Mouse (Mus musculus): ENCODE results near the gene Map3k12. TPM values are rescaled to one million over a fixed set of nuclear protein-coding genes. Genes with fewer than 3 reads are reported as not detected.

Gene Map3k12
- total RNA-seq, 2 experiments from 2014 or later = 6.1 to 6.3 TPM

DNA sequence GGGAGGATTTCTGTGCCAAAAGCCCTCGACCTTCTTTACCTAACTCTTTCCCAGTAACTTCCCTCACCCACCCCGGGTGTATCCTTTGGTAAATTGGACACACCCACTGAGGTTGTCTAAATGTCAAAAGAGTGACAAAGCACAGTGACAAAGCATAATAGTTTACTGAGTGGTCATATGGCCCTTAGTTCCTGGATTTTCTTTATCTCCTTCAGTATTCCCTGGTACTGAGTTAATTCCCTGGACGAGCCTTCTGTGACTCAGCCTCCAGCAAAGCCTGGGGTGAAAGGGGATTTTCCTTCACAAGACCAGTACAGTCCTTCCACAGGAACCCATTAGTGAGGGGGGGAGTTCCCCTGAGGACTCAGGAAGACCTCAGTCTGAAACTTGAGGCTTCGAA is 55.9 kb downstream of the Map3k12 start:
- no peak for DNase-seq (ENCODE audit: low spot score in 2 of 2)

DNA sequence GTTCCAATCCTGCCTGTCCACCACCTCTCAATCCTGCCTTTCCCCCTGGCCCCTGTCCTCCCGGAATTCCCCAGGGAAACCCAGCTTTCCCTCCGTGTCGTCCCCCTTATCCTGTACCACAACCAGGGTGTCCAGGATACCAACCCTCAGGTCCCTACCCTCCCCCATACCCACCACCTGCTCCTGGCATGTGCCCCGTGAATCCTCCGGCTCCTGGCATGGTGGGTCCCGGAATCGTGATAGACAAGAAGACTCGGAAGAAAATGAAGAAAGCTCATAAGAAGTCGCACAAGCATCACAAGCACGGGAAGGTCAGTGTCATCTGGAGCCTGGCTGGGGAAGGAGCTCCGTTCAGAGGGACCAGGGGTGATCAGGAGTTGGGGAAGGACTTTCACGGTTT is 56.5 kb downstream of the Map3k12 start:
- DNase-seq (ENCODE audit: low spot score in 2 of 2) = no peak

DNA sequence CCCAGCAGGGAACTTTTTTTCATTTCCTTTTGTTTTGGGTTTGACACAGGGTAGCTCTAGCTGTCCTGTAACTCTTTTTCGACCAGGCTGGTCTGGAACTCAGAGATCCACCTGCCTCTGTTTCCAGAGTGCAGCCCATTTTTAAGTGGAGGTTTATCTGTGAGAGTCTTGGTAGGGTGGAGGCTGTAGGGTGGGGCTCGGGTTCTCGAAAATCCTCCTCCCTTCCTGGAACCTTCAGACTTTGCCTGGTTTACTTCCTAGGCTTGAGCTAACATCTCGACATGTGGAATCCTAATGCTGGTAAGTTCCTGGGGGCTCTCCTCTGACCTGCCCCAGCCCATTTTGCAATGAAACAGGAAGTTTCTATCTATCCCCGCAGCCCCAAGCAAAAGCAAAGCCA is 57.0 kb downstream of the Map3k12 start:
- DNase-seq (ENCODE audit: low spot score in 2 of 2) = no peak

DNA sequence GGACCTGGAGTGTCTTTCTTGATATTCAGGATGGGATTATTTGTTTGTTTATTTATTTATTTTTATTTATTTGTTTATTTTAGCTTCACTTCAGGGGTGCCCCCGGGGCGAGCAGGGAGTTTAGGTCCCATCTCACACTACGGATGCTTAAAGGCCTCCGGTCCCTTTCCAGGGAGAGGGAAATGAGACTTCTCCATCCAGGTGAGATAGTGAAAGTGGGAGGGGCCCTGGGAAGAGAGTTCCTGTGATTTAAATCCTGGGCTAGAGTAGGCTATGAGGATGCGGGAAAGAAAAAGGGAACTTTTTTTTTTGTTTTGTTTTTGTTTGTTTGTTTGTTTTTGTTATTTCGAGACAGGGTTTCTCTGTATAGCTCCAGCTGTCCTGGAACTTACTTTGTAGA is 57.5 kb downstream of the Map3k12 start:
- DNase-seq (ENCODE audit: low spot score in 2 of 2) = no peak

DNA sequence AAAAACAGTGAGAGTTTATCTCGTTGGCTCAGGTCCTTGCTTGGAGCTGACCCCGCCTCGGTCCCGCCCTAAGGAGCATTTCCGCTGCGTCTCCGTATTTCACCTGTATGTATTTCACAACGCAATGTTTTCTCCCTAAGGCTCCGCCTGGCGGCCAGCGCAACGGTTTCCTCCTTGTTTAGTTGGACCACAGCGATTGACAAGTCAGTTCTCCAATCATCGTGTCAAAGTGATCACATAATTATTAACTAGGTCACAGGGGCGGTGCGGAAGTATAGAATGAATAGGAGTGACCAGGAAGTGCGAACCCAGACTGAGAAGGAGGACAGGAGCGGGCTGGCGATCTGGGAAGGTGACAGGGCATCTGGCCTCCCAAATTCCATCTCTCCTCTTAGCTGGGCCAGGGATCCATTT is 58.0 kb downstream of the Map3k12 start, which contains the start of gene Prr13:
Gene Prr13 (plus strand): TSS at position 125 of the 414 bp plus-strand sequence.
- peak; percentile 56 to 89 for DNase-seq (ENCODE audit: low spot score in 2 of 2)

DNA sequence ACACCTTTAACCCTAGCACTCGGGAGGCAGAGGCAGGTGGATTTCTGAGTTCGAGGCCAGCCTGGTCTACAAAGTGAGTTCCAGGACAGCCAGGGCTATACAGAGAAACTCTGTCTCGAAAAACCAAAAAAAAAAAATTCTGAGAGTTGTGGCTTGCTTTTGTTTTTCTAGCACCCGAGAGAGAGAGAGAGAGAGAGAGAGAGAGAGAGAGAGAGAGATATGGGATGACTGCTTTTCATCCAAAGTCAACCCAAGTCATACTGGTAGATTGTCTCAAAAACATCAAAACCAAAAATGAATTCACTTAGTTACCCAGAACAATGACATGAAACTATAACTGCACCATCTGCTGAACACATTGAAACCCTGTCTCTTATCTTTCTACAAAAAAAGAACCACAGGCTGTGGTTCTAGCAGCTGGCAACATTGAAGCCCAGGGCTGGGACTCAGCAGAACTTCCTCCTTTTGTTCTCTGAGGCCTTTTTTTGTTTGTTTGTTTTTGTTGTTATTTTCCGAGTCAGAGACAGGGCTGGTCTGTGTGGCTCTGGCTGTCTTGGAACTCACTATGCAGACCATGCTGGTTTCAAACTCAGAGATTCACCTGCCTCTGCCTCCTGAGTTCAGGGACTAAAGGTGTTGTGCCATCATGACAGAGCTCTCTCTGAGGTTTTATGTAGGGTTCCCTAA is 58.7 kb downstream of the Map3k12 start:
- DNase-seq (ENCODE audit: low spot score in 2 of 2) = no peak

DNA sequence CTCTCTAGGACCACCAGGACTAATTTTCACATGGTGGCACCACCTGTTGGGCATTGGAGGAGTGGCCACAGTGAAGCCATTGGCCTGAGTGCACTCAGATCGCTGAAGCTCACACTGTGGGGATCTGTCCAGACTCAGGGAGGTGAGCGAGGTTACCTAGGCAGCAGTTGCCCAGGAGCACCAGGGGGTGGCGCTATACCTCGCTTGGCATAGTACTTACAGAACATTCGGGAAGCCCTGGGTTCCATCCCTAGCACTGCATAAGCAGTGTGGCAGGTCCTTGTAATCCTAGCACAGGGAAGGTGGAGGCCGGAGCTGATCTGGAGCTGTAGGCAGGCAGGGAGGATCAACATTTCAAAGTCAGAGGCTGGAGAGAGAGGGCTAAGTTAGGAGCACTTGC is 60.9 kb downstream of the Map3k12 start:
- DNase-seq (ENCODE audit: low spot score in 2 of 2) = no peak

DNA sequence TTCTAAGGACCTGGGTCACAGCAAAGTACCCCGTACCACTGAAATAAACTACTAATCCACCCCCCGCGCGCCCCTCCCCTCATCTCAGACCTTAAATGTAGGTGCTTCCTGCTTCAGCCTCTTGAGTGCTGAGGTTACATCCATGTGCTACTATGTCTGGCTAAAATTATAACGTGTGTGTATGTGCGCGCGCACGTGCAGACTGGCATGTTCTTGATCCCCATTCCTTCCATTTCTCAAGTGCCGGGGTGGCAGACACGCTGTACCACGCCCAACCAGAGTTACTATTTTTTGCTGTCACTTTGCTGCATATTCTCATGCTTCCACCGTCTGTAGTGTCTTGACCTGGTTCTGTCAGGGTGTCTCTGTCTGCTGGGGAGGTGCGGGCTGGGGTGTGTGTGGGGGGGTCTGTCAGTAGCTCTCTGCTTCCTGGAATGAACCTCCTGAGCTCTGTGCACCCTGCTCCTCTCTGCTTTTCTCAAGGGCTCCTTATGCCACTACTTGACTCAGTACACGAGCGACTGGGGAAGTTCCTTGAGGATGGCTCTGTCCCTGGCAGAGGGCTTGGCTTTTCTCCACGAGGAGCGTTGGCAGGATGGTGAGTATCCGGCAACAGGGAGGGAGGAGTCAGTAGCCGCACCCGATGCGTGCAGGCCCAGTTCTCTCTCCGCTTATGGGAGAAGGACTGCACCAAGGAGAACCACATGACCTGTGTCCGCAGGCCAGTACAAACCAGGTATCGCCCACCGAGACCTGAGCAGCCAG is 65.0 kb downstream of the Map3k12 start:
- DNase-seq (ENCODE audit: low spot score in 2 of 2) = no peak

DNA sequence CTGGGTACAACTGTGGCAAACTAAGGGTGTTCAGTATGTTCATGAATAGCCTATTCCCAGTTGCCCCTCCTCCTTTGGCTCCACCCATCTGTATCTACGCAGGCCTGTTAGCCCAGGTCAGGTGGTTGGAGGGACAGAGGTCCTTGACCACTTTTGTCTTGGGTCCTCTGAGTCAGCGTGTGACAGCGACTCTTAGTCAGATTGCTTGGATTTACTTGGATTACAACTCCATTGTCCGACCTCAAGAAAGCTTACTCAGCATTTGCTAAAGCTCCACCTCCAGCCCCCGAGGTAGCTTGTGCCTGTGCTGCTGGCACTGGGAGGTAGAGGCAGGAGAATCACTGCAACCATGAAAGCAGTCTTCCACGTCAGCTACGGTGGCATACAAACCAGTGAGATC is 65.9 kb downstream of the Map3k12 start:
- no peak for DNase-seq (ENCODE audit: low spot score in 2 of 2)

DNA sequence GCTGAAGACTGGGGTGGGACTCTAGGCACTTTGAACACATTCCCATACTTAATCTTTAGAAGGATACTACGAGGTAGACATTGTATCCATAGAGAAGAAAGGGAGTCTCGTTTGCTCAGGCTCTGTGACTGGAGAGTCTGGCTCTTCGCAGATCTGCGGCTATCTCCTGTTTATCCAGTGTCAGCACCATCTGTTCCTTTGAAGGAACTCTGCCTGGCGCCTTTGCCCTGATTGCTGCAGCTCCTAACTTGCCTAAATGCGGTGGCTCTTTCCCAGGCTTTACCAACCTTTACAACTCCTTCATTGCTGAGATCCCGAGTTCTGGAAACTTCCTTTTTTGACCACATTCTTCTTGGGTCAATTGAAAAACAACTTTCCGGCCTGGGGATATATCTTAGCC is 67.5 kb downstream of the Map3k12 start:
- no peak for DNase-seq (ENCODE audit: low spot score in 2 of 2)

Other genes starting within 250 kb of the Map3k12 start
- not detected for gene Gm9918, start 246.5 kb downstream of the Map3k12 start, total RNA-seq (2021)
- 10 to 100 TPM; 18.9 to 20.0 TPM for gene Mfsd5, start 237.6 kb downstream of the Map3k12 start, total RNA-seq (2021)
- 10 to 100 TPM; 13.0 to 20.5 TPM for gene Espl1, start 220.8 kb downstream of the Map3k12 start, total RNA-seq (2021)
- 100 to 1,000 TPM; 331 to 348 TPM for gene Pfdn5, start 190.9 kb downstream of the Map3k12 start, total RNA-seq (2021)
- 10 to 100 TPM; 31.0 to 35.1 TPM for gene Myg1, start 185.4 kb downstream of the Map3k12 start, total RNA-seq (2021)
- 10 to 100 TPM; 14.0 to 14.3 TPM for gene Aaas, start 166.3 kb downstream of the Map3k12 start, total RNA-seq (2021)
- gene Sp7, start 149.9 kb downstream of the Map3k12 start, total RNA-seq (2021) = under 1 TPM; 0.18 to 0.22 TPM
- gene Sp1, start 110.9 kb downstream of the Map3k12 start, total RNA-seq (2021) = 10 to 100 TPM; 54.9 to 69.9 TPM
- gene Amhr2, start 71.7 kb downstream of the Map3k12 start, total RNA-seq (2021) = 1 to 10 TPM; 3.6 to 3.9 TPM
- gene Prr13, start 58.0 kb downstream of the Map3k12 start, total RNA-seq (2021) = 10 to 100 TPM; 15.2 to 18.7 TPM
- 100 to 1,000 TPM; 614 to 662 TPM for gene Pcbp2, start 46.5 kb downstream of the Map3k12 start, total RNA-seq (2021)
- gene Gm10337, start 13.3 kb downstream of the Map3k12 start, total RNA-seq (2021) = 1 to 10 TPM in 1 of 2 experiments, not detected in 1; 7.6 TPM
- 10 to 100 TPM; 54.7 to 56.9 TPM for gene Tarbp2, start 1.1 kb upstream of the Map3k12 start, total RNA-seq (2021)
- gene Npff, start 7.9 kb upstream of the Map3k12 start, total RNA-seq (2021) = 1 to 10 TPM; 3.4 to 4.9 TPM
- under 1 TPM in 1 of 2 experiments, not detected in 1; 0.70 TPM for gene Gm28047, start 108.0 kb upstream of the Map3k12 start, total RNA-seq (2021)
- 10 to 100 TPM; 85.3 to 97.2 TPM for gene Atf7, start 108.4 kb upstream of the Map3k12 start, total RNA-seq (2021)
- gene Atp5g2, start 155.3 kb upstream of the Map3k12 start, total RNA-seq (2021) = 10 to 100 TPM; 19.0 to 29.5 TPM
- gene Calcoco1, start 205.1 kb upstream of the Map3k12 start, total RNA-seq (2021) = 10 to 100 TPM; 60.8 to 67.8 TPM

Measured in gastrocnemius, postnatal 4 days (tissue).